Mouse (Mus musculus): ENCODE data around the gene Sbf2. TPM values are rescaled to one million over a fixed set of nuclear protein-coding genes. Genes with fewer than 3 reads are reported as not detected.
A peak's percentile ranks its signal among the peaks of the same experiment; 100 is the strongest.
"Not testable (repeated sequence)": the region's sequence is repeated elsewhere in the genome, so short reads cannot be mapped to it uniquely, and the experiment has no call there.

The Sbf2 gene
- polyA plus RNA-seq, 1 experiment from 2014 or later: 48.8 TPM

DNA sequence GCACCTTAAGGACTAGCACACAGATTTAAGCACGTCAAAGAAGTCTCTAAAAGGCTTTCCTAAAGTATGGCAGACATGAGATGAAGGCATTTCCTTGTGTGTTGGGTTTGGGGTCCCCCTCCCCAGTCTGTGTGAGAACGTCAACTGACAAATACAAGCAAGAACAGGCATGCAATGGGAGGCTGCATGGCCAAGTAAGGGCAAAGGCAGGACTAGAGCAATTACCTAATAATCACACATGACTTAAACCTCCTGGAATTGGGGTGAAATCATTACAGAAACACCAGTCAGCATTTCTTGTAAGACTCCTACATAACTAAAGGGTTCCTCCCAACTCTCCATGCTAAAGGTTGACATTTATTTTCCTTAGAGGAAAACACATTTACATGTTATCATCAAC is 75.5 kb downstream of the Sbf2 start:
- Histone ChIP-seq H3K27ac (ENCODE audit: low read length) (no peak overlapping the region), H3K27me3 (ENCODE audit: control insufficient read depth, insufficient read depth, low read length) (no peaks in the 10 kb centered on the region), H3K9me3 (ENCODE audit: control insufficient read depth, low read depth, low read length) (no peaks in the 10 kb centered on the region), H3K36me3 (ENCODE audit: control insufficient read depth, insufficient read depth, low read length) (no peaks in the 10 kb centered on the region), H3K9ac (replicated peaks; ENCODE audit: low read depth, low read length) (no peak overlapping the region), H3K4me1 (ENCODE audit: control insufficient read depth, insufficient read depth, low read length) (no peaks in the 10 kb centered on the region), H3K4me2 (replicated peaks; ENCODE audit: low read depth, low read length) (no peak overlapping the region), H3K4me3 (ENCODE audit: low read depth, low read length) (no peak overlapping the region)
- WGBS: 43% methylated on average over 2 of the region's 2 CpGs
- no peak for ATAC-seq (ENCODE audit: insufficient number of reproducible peaks, insufficient read depth, low FRiP score, low read depth)

DNA sequence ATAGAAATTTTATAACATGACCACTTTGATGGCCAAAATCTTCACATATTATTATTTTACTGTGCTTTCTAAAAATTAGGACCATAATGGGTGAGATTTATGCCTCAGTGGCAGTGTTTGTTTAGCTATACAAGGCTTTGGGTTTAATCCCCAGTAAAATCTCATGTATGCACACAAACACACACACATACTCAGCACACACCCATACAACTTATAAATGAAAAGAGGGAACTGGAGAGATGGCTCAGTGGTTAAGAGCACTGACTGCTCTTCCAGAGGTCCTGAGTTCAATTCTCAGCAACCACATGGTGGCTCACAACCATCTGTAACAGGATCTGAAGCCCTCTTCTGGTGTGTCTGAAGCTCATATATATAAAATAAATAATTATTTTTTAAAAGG is 84.4 kb downstream of the Sbf2 start:
- H3K4me1 ChIP-seq (ENCODE audit: control insufficient read depth, insufficient read depth, low read length); H3K9me3 ChIP-seq (ENCODE audit: control insufficient read depth, low read depth, low read length); ATAC-seq (ENCODE audit: insufficient number of reproducible peaks, insufficient read depth, low FRiP score, low read depth): not testable (repeated sequence)

DNA sequence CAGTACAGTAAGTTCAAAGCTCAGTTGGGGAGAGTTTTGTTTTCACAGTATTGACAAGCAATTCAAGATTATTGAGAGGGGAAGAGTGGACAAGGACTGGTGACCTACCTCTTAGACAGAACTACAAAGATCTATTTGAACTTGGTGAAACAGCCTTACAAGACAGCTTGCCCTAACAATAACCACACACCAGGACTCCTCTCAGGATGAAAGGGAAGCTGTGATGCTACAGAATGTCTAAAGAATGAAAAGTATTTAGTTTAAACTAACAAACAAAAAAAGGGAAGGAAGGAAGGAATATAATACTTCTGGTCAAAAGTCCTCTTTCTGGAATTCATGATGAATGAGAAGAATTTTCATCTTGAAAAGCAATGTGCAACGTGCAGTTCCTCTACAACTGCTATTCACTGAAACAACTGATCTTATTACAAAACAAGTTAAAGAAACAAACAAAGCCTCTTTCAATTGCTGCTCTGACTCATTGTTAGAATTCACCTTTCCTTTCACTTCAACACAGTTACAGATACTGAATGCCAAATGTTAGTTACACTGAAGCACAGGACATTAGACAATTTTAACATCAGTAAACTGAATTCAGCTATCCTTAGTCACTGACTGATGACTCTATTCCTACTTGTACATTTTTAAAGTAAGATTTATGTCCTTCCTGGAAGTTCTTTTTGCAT is 89.5 kb downstream of the Sbf2 start:
- H3K36me3 ChIP-seq (ENCODE audit: control insufficient read depth, insufficient read depth, low read length): no peaks in the 10 kb centered on the region
- no peak for ATAC-seq (ENCODE audit: insufficient number of reproducible peaks, insufficient read depth, low FRiP score, low read depth)
- H3K4me1 ChIP-seq (ENCODE audit: control insufficient read depth, insufficient read depth, low read length): peaks cover 9% of the 10 kb centered on the region; the same call in 1 of the 2 replicates
- no peaks in the 10 kb centered on the region for H3K9me3 ChIP-seq (ENCODE audit: control insufficient read depth, low read depth, low read length)
- no peak overlapping the region for H3K4me3 ChIP-seq (ENCODE audit: low read depth, low read length)
- no peak overlapping the region for H3K4me2 ChIP-seq (replicated peaks; ENCODE audit: low read depth, low read length)
- 38% methylated on average over 1 of the region's 1 CpGs for WGBS
- H3K27ac ChIP-seq (ENCODE audit: low read length): no peak overlapping the region
- no peak overlapping the region for H3K9ac ChIP-seq (replicated peaks; ENCODE audit: low read depth, low read length)
- no peaks in the 10 kb centered on the region for H3K27me3 ChIP-seq (ENCODE audit: control insufficient read depth, insufficient read depth, low read length)

More for the DNA sequence above, 84.4 kb downstream of the Sbf2 start:
- H3K27ac ChIP-seq (ENCODE audit: low read length); H3K9ac ChIP-seq (replicated peaks; ENCODE audit: low read depth, low read length); H3K4me2 ChIP-seq (replicated peaks; ENCODE audit: low read depth, low read length); H3K36me3 ChIP-seq (ENCODE audit: control insufficient read depth, insufficient read depth, low read length); H3K27me3 ChIP-seq (ENCODE audit: control insufficient read depth, insufficient read depth, low read length); H3K4me3 ChIP-seq (ENCODE audit: low read depth, low read length): not testable (repeated sequence)

DNA sequence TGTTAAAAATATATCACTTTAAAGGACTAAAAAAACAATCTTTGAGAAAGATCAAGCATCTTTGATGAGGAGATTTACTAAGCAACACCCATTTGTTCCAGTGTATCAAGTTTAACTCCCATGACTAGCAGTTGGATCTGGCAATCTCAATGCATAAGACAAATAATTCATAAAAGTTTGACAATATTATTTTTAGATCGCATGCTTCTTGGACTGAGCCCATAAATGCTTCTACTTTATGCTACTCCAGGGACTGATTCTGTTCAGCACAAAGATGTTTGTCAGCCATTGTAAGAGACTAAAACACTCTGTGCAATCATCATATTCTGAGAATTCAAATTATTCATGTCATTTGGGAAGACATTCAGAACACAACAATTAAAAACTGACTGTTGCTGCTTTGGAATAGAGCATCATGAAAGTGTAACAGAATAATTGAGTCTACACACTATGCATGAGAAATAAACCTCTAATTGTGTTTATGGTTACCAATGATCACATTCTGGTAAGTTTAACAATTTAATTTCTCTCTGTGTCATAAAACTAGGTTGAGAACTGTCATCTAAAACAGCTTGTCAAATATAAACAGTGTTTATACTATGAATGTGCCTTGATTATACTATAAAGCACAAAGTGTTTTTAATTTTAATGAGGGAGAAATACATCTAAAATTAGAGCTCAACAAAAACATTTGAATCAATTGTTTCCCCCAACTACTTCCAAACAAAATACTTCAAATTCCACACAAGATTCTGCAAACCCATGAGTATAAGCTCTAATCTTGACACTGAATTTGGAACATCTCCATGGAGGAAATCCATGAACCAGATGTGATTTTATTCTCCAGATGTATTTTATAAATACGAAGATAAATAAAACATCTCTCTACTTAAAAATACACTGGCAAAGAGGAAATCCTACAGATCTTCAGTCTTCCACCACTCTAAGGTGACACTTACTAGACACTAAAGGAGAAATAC is 98.2 kb downstream of the Sbf2 start:
- WGBS: 51% methylated on average over 2 of the region's 2 CpGs
- H3K4me3 ChIP-seq (ENCODE audit: low read depth, low read length): no peak overlapping the region
- no peaks in the 10 kb centered on the region for H3K4me1 ChIP-seq (ENCODE audit: control insufficient read depth, insufficient read depth, low read length)
- H3K27ac ChIP-seq (ENCODE audit: low read length): peak overlapping the region; percentile 28; the same call in 1 of the 2 replicates
- ATAC-seq (ENCODE audit: insufficient number of reproducible peaks, insufficient read depth, low FRiP score, low read depth): no peak
- no peaks in the 10 kb centered on the region for H3K9me3 ChIP-seq (ENCODE audit: control insufficient read depth, low read depth, low read length)
- no peak overlapping the region for H3K4me2 ChIP-seq (replicated peaks; ENCODE audit: low read depth, low read length)
- no peak overlapping the region for H3K9ac ChIP-seq (replicated peaks; ENCODE audit: low read depth, low read length)
- H3K27me3 ChIP-seq (ENCODE audit: control insufficient read depth, insufficient read depth, low read length): no peaks in the 10 kb centered on the region
- no peaks in the 10 kb centered on the region for H3K36me3 ChIP-seq (ENCODE audit: control insufficient read depth, insufficient read depth, low read length)

DNA sequence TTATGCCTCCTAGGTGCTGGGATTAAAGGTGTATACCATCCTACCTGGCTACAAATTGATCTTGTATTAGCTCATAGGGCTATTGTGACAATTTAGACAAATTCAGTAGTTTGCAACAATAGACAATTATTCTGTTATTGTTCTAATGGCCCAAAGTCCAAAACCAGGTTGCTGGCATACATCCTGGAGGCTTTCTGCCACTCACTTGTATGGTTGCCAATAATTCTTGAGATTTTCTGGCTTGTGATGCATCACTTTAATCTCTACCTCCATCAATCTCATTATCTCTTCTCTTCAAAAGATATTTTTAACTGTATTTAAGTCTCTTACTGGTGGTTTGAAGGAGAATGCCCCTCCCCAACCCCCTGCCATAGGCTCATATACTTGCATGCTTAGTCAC is 100.6 kb downstream of the Sbf2 start:
- no peak overlapping the region for H3K4me3 ChIP-seq (ENCODE audit: low read depth, low read length)
- no peak overlapping the region for H3K9ac ChIP-seq (replicated peaks; ENCODE audit: low read depth, low read length)
- no peak for ATAC-seq (ENCODE audit: insufficient number of reproducible peaks, insufficient read depth, low FRiP score, low read depth)
- no peak overlapping the region for H3K27ac ChIP-seq (ENCODE audit: low read length)
- no peak overlapping the region for H3K4me2 ChIP-seq (replicated peaks; ENCODE audit: low read depth, low read length)
- H3K9me3 ChIP-seq (ENCODE audit: control insufficient read depth, low read depth, low read length): no peaks in the 10 kb centered on the region
- no peaks in the 10 kb centered on the region for H3K36me3 ChIP-seq (ENCODE audit: control insufficient read depth, insufficient read depth, low read length)
- H3K4me1 ChIP-seq (ENCODE audit: control insufficient read depth, insufficient read depth, low read length): no peaks in the 10 kb centered on the region
- H3K27me3 ChIP-seq (ENCODE audit: control insufficient read depth, insufficient read depth, low read length): no peaks in the 10 kb centered on the region

DNA sequence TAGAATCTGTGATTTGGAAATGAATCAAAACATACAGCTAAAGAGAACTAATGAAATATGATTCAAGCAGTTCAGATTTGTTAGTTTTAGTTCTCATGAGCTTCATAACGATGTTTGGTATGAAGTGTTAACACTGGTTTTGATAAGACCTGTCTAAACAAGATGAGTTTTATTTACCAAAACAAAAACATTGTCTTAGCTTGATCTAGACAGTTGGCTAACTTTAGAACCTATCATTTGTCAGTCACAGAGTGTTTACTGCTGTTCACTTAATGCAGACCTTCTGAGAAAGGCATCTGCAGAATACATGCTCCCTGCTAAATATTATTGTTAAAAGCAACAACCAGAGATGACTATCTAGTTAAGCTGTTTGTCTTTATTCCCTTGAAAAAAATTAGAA is 116.1 kb downstream of the Sbf2 start:
- Histone ChIP-seq H3K4me2 (replicated peaks; ENCODE audit: low read depth, low read length) (no peak overlapping the region), H3K4me1 (ENCODE audit: control insufficient read depth, insufficient read depth, low read length) (no peaks in the 10 kb centered on the region), H3K27me3 (ENCODE audit: control insufficient read depth, insufficient read depth, low read length) (no peaks in the 10 kb centered on the region), H3K9ac (replicated peaks; ENCODE audit: low read depth, low read length) (no peak overlapping the region), H3K27ac (ENCODE audit: low read length) (no peak overlapping the region), H3K36me3 (ENCODE audit: control insufficient read depth, insufficient read depth, low read length) (no peaks in the 10 kb centered on the region), H3K4me3 (ENCODE audit: low read depth, low read length) (no peak overlapping the region), H3K9me3 (ENCODE audit: control insufficient read depth, low read depth, low read length) (peaks cover 4% of the 10 kb centered on the region; the same call in 1 of the 2 replicates)
- ATAC-seq (ENCODE audit: insufficient number of reproducible peaks, insufficient read depth, low FRiP score, low read depth): no peak
- WGBS: 68% methylated on average over 1 of the region's 1 CpGs

DNA sequence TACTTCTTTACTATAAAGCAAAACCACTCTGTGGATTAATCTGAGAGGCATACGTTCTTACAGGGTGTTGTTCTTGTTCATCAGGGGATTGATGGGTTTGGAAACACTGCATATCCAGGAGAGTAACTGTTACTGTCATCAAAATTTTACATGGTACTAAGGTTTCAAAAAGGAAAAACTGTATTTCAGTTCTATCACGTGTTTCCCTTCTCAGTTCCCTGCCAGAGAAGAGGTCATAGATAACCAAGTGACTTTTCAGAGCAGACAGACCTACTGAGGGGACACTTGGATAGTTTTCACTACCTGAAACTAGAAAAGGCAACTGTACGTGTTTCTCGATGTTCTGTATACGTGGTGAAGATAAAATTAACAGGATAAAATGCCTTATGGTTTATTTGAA is 123.7 kb downstream of the Sbf2 start:
- Histone ChIP-seq H3K27ac (ENCODE audit: low read length) (no peak overlapping the region), H3K9ac (replicated peaks; ENCODE audit: low read depth, low read length) (no peak overlapping the region), H3K4me2 (replicated peaks; ENCODE audit: low read depth, low read length) (no peak overlapping the region), H3K36me3 (ENCODE audit: control insufficient read depth, insufficient read depth, low read length) (no peaks in the 10 kb centered on the region), H3K27me3 (ENCODE audit: control insufficient read depth, insufficient read depth, low read length) (no peaks in the 10 kb centered on the region), H3K4me1 (ENCODE audit: control insufficient read depth, insufficient read depth, low read length) (no peaks in the 10 kb centered on the region), H3K9me3 (ENCODE audit: control insufficient read depth, low read depth, low read length) (no peaks in the 10 kb centered on the region), H3K4me3 (ENCODE audit: low read depth, low read length) (no peak overlapping the region)
- no peak for ATAC-seq (ENCODE audit: insufficient number of reproducible peaks, insufficient read depth, low FRiP score, low read depth)
- 83% methylated on average over 5 of the region's 5 CpGs for WGBS

DNA sequence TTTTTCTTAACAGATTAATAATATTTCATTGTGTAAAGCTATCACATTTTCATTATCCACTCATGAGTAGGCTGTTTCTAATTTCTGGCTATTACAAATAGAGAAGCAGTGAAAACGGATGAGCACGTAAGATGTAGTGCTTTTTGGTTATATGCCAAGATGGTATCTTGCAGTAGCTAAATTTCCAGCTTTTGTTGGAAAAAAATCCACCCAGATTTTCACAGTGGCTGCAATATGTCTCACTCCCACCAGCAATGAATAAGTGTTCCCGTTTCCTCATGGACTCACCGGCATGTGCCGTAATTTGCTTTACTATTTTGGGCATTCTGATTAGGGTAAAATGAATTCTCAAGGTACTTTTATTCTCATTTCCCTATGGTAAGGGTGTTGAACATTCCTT is 129.7 kb downstream of the Sbf2 start:
- H3K4me3 ChIP-seq (ENCODE audit: low read depth, low read length): no peak overlapping the region
- no peaks in the 10 kb centered on the region for H3K36me3 ChIP-seq (ENCODE audit: control insufficient read depth, insufficient read depth, low read length)
- no peak overlapping the region for H3K4me2 ChIP-seq (replicated peaks; ENCODE audit: low read depth, low read length)
- H3K9me3 ChIP-seq (ENCODE audit: control insufficient read depth, low read depth, low read length): no peaks in the 10 kb centered on the region
- no peaks in the 10 kb centered on the region for H3K27me3 ChIP-seq (ENCODE audit: control insufficient read depth, insufficient read depth, low read length)
- H3K9ac ChIP-seq (replicated peaks; ENCODE audit: low read depth, low read length): no peak overlapping the region
- 77% methylated on average over 5 of the region's 5 CpGs for WGBS
- no peak overlapping the region for H3K27ac ChIP-seq (ENCODE audit: low read length)
- H3K4me1 ChIP-seq (ENCODE audit: control insufficient read depth, insufficient read depth, low read length): no peaks in the 10 kb centered on the region
- no peak for ATAC-seq (ENCODE audit: insufficient number of reproducible peaks, insufficient read depth, low FRiP score, low read depth)
